Mouse (Mus musculus) kidney, embryonic 16.5 days (tissue): ENCODE measurements around the gene Bbs9. TPM values are rescaled to one million over a fixed set of nuclear protein-coding genes. Genes with fewer than 3 reads are reported as not detected.
"Not testable (repeated sequence)": the region's sequence is repeated elsewhere in the genome, so short reads cannot be mapped to it uniquely, and the experiment has no call there.

Experiments used
- ATAC-seq: fragments of 200-750 bp; cut with Nextera tagmentation; 2 replicates; pipeline ENCODE4 v1.8.0; 2017; ENCODE audit warnings: moderate TSS enrichment; ENCODE audit not compliant: low FRiP score, low TSS enrichment
- H3K27ac ChIP-seq: fragments of 300-500 bp; sonication (generic); 2 replicates; pipeline ENCODE4 v1.5.1; 2014; ENCODE audit warnings: low read length
- H3K27me3 ChIP-seq: fragments of 300-500 bp; sonication (generic); 2 replicates; pipeline ENCODE4 v1.6.1; 2014; ENCODE audit warnings: low read length, control low read depth, mixed read lengths; ENCODE audit not compliant: insufficient read depth
- H3K36me3 ChIP-seq: fragments of 300-500 bp; sonication (generic); 2 replicates; pipeline ENCODE4 v1.6.1; 2014; ENCODE audit warnings: low read length, control low read depth, mixed read lengths; ENCODE audit not compliant: insufficient read depth
- H3K4me1 ChIP-seq: fragments of 300-500 bp; sonication (generic); 2 replicates; pipeline ENCODE4 v1.6.1; 2014; ENCODE audit warnings: low read length, control low read depth, mixed read lengths; ENCODE audit not compliant: insufficient read depth
- H3K4me2 ChIP-seq: fragments of 300-500 bp; sonication (generic); replicated peaks from 2 replicates; pipeline ENCODE4 v1.6.1; 2014; ENCODE audit warnings: low read depth, low read length
- H3K4me3 ChIP-seq: fragments of 300-500 bp; sonication (generic); 2 replicates; pipeline ENCODE4 v1.5.1; 2014; ENCODE audit warnings: mild to moderate bottlenecking, low read length
- H3K9ac ChIP-seq: fragments of 300-500 bp; sonication (generic); replicated peaks from 2 replicates; pipeline ENCODE4 v1.6.1; 2014; ENCODE audit warnings: low read length
- H3K9me3 ChIP-seq: fragments of 300-500 bp; sonication (generic); 2 replicates; pipeline ENCODE4 v1.6.1; 2016; ENCODE audit warnings: low read length, control low read depth
- WGBS: fragments of 180-500 bp; shearing (Covaris S2); extraction: QIAGEN DNeasy Blood & Tissue Kit; methylation state at CpG from one replicate; pipeline ENCODE4 v1.1.7; 2014; 5-methylcytosine and 5-hydroxymethylcytosine counted together
- polyA plus RNA-seq: library from polyadenylated mRNA; unstranded; fragments of >200 nt; fragmentation: Nextera tagmentation; extraction: Ambion mirVana; gene quantifications from 2 replicates; pipeline ENCODE4 v1.2.1, GENCODE M21; 2015

The Bbs9 gene
- polyA plus RNA-seq, 1 experiment from 2014 or later, result 12.2 TPM

DNA sequence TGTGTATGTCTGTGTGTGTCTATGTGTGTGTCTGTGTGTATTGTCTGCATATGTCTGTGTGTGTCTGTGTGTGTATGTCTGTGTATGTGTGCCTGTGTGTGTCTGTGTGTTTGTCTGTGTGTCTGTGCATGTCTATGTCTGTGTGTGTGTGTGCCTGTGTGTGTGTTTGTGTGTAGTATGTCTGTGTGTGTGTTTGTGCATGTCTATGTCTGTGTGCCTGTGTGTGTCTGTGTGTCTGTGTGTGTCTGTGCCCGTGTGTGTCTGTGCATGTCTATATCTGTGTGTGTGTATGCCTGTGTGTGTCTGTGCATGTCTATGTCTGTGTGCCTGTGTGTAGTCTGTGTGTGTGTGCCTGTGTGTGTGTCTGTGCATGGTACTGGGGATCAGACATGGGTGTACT lies 30.4 kb upstream of the Bbs9 start:
- H3K27me3 ChIP-seq, result no peaks in the 10 kb centered on the region
- no peak overlapping the region for H3K4me3 ChIP-seq
- H3K36me3 ChIP-seq, result peaks cover 38% of the 10 kb centered on the region
- H3K4me2 ChIP-seq, result no peak overlapping the region
- no peak for ATAC-seq
- no peaks in the 10 kb centered on the region for H3K4me1 ChIP-seq
- no peak overlapping the region for H3K9ac ChIP-seq
- H3K9me3 ChIP-seq, result no peaks in the 10 kb centered on the region
- H3K27ac ChIP-seq, result no peak overlapping the region
- WGBS, result 88% methylated on average over 1 of the region's 1 CpGs

DNA sequence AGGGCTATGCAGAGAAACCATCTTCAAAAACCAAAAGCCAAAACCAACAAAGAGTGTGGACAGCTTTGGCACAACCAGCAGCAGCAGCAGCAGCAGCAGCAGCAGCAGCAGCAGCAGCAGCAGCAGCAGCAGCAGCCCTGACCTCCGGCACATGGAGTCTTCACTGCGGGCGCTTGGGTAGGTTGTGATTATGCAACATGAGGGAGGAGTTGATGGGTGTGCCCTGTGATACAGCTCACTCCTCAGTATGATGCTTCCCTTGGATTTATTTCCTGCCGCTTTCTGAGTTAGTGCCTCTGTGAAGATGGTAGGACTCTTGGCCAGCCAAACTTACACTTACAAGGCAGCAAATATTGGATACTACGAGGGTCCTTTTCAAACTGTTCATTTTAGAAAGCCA lies 28.3 kb upstream of the Bbs9 start:
- no peaks in the 10 kb centered on the region for H3K27me3 ChIP-seq
- H3K36me3 ChIP-seq, result peaks cover 54% of the 10 kb centered on the region
- no peak overlapping the region for H3K4me3 ChIP-seq
- H3K9me3 ChIP-seq, result no peaks in the 10 kb centered on the region
- 89% methylated on average over 5 of the region's 5 CpGs for WGBS
- no peak overlapping the region for H3K9ac ChIP-seq
- no peak for ATAC-seq
- H3K4me2 ChIP-seq, result no peak overlapping the region
- no peak overlapping the region for H3K27ac ChIP-seq
- no peaks in the 10 kb centered on the region for H3K4me1 ChIP-seq

DNA sequence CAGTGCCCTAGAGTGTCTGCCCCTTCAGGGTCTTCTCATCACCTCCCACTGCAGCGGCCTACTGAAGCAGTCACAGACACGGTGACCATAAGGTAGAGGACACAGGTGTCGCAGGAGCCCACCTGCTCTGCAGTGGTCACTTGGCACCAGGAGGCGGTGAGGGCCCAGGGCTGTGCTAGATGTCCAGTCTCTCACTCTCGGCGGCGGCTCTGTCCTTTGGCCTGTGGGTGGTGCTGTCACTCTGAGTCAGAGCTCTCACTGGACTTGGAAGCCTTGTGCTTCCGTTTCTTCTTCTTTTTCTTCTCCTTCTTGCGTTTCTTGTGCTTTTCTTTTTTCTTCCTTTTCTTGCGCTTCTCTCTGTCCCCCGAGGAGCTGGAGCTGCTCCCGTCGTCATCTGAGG lies 27.1 kb upstream of the Bbs9 start:
- Histone ChIP-seq H3K27ac (no peak overlapping the region), H3K36me3 (peaks cover 65% of the 10 kb centered on the region), H3K27me3 (no peaks in the 10 kb centered on the region), H3K9me3 (no peaks in the 10 kb centered on the region), H3K9ac (no peak overlapping the region), H3K4me1 (no peaks in the 10 kb centered on the region), H3K4me3 (no peak overlapping the region), H3K4me2 (no peak overlapping the region)
- no peak for ATAC-seq
- 88% methylated on average over 13 of the region's 13 CpGs for WGBS

DNA sequence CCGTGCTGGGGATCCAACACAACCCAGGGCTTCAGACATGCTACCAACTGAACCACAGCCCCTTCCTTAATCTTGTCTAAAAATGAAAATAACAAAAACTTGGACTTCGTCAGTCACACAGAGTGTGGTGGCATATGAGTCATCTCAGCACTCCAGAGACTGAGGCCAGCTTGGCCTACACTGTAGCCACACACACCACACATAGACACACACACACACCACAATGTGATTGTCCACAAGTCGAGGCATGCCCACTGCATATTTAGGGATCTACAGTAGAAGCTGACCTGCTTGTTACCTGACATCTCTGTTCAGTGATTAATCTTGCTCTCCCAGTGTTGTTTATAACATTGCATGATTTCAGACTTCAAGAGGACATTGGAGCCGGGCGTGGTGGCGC lies 26.3 kb upstream of the Bbs9 start:
- Histone ChIP-seq H3K36me3 (peaks cover 72% of the 10 kb centered on the region), H3K9ac (no peak overlapping the region), H3K27me3 (no peaks in the 10 kb centered on the region), H3K4me3 (no peak overlapping the region), H3K27ac (no peak overlapping the region), H3K4me1 (no peaks in the 10 kb centered on the region), H3K9me3 (no peaks in the 10 kb centered on the region), H3K4me2 (no peak overlapping the region)
- WGBS, result 89% methylated on average over 6 of the region's 6 CpGs
- ATAC-seq, result no peak

DNA sequence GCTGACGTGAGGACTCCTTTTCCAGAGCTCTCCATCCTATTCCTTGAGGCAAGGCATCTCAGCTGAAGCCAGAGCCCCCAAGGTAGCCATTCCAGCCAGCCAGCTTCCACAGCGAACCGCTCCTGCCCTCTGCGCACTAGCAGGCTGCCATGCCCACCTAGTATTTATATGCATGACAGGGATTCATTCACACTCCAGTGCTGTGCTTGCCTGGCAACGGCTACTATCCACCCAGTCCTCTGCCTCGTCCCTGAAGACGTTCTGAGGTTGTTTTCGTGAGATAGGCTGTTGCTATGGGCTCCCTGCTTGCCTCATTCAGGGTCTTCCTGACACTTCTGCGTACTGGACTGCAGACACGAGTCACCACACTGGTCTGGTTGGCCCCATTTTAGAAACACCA lies 22.8 kb upstream of the Bbs9 start:
- Histone ChIP-seq H3K36me3 (peaks cover 87% of the 10 kb centered on the region), H3K9me3 (no peaks in the 10 kb centered on the region), H3K27ac (no peak overlapping the region), H3K4me2 (no peak overlapping the region), H3K27me3 (no peaks in the 10 kb centered on the region), H3K4me3 (no peak overlapping the region), H3K9ac (no peak overlapping the region), H3K4me1 (no peaks in the 10 kb centered on the region)
- ATAC-seq, result no peak
- 87% methylated on average over 10 of the region's 10 CpGs for WGBS

- H3K4me2 ChIP-seq, result no peak overlapping the region
- H3K27ac ChIP-seq, result no peak overlapping the region
- H3K36me3 ChIP-seq, result peaks cover 83% of the 10 kb centered on the region
- WGBS, result 94% methylated on average over 10 of the region's 10 CpGs
- H3K9ac ChIP-seq, result no peak overlapping the region
- no peak for ATAC-seq
- no peaks in the 10 kb centered on the region for H3K27me3 ChIP-seq
- H3K9me3 ChIP-seq, result no peaks in the 10 kb centered on the region
- H3K4me1 ChIP-seq, result no peaks in the 10 kb centered on the region
- H3K4me3 ChIP-seq, result no peak overlapping the region
Measured at GRCm38 (mm10) chr9:22453501-22453924, 22.0 kb upstream of the Bbs9 start.

GRCm38 (mm10) chr9:22453990-22454389 lies 21.5 kb upstream of the Bbs9 start, which contains the start of gene Gm17545:
Gm17545 (plus strand) TSS chr9:22454290.
- H3K27ac ChIP-seq, H3K9ac ChIP-seq, H3K4me1 ChIP-seq, H3K4me2 ChIP-seq, H3K9me3 ChIP-seq, ATAC-seq, H3K27me3 ChIP-seq, H3K4me3 ChIP-seq: not testable (repeated sequence)
- H3K36me3 ChIP-seq, result peaks cover 79% of the 10 kb centered on the region
- 92% methylated on average over 8 of the region's 8 CpGs for WGBS

DNA sequence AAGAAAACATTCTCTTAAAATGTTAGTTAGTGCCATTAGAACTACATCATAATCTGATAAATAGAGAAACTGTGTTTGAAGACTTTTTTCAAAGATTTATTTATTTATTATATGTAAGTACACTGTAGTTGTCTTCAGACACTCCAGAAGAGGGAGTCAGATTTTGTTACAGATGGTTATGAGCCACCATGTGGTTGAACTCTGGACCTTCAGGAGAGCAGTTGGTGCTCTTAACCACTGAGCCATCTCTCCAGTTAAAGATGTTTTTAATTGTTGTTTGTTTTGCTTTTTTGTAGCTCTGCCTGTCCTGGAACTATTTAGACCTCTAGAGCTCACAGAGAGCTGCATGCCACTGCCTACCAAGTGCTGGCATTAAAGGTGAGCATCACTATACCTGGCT lies 20.5 kb upstream of the Bbs9 start:
- no peaks in the 10 kb centered on the region for H3K4me1 ChIP-seq
- H3K4me3 ChIP-seq, result no peak overlapping the region
- H3K9me3 ChIP-seq, result no peaks in the 10 kb centered on the region
- H3K27ac ChIP-seq, result no peak overlapping the region
- no peak overlapping the region for H3K9ac ChIP-seq
- H3K27me3 ChIP-seq, result no peaks in the 10 kb centered on the region
- H3K36me3 ChIP-seq, result peaks cover 69% of the 10 kb centered on the region
- ATAC-seq, result no peak
- no peak overlapping the region for H3K4me2 ChIP-seq

- H3K36me3 ChIP-seq, result peaks cover 59% of the 10 kb centered on the region
Measured at GRCm38 (mm10) chr9:22457142-22457835, 18.2 kb upstream of the Bbs9 start.

DNA sequence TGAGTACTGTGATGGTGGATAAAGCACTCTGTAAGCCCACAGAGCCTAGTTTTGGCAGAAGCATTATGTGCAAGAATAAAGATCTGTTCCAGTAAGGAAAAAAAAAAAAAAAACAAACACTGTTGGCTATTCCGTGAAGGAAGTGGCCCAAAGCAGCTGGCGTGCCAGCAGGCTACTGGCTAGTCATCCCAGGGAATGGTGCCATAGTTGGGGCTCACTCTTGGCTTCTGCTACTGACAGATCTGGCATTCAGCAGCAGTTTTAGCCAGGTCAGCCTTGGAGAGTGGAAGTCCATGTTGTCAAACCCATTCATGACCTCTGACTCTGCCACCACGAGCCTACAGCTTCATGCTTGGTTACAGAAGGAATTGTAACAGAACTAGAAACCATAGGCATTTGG lies 13.6 kb upstream of the Bbs9 start:
- no peaks in the 10 kb centered on the region for H3K27me3 ChIP-seq
- H3K36me3 ChIP-seq, result peaks cover 27% of the 10 kb centered on the region
- no peak overlapping the region for H3K4me2 ChIP-seq
- WGBS, result 82% methylated on average over 3 of the region's 3 CpGs
- no peak for ATAC-seq
- no peak overlapping the region for H3K9ac ChIP-seq
- H3K4me1 ChIP-seq, result no peaks in the 10 kb centered on the region
- H3K9me3 ChIP-seq, result no peaks in the 10 kb centered on the region
- no peak overlapping the region for H3K27ac ChIP-seq
- H3K4me3 ChIP-seq, result no peak overlapping the region

More at GRCm38 (mm10) chr9:22457142-22457835, 18.2 kb upstream of the Bbs9 start:
- H3K27me3 ChIP-seq, result no peaks in the 10 kb centered on the region
- H3K9me3 ChIP-seq, result no peaks in the 10 kb centered on the region
- H3K4me2 ChIP-seq, result no peak overlapping the region
- no peak overlapping the region for H3K9ac ChIP-seq
- 84% methylated on average over 11 of the region's 11 CpGs for WGBS
- H3K4me3 ChIP-seq, result no peak overlapping the region
- no peak for ATAC-seq
- H3K4me1 ChIP-seq, result no peaks in the 10 kb centered on the region
- H3K27ac ChIP-seq, result no peak overlapping the region
